Mouse (Mus musculus): ENCODE measurements around the gene Fgf2. TPM values are rescaled to one million over a fixed set of nuclear protein-coding genes. Genes with fewer than 3 reads are reported as not detected.

Gene Fgf2
- polyA plus RNA-seq, 2 experiments = 0.06 to 0.14 TPM

DNA sequence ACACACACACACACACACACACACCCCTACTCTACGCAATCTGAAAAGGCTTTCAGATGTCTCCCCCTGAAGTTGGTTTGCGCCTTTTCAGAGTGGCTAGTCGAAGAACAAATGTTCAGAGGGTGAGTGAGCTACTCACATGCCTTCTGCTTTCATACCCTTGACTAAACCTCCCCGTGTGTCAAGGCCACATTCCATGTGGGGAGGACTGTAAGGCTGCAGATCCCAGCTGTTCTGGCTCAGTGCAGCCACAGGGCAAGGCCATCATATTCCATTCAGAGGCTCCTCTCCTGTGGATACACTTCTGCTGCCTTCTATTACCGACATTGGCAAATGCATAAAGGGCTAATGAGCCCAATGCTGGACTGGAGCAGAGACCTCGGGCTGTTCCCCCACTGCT, 30.3 kb downstream of the Fgf2 start:
- Histone ChIP-seq H3K27ac (no peak overlapping the region), H3K9me3 (ENCODE audit: control insufficient read depth, low read length) (no peaks in the 10 kb centered on the region), H3K4me3 (ENCODE audit: insufficient read depth in 1 of 2, low read depth in 2 of 2, low read length in 2 of 2) (no peak overlapping the region), H3K9ac (replicated peaks) (no peak overlapping the region), H3K27me3 (ENCODE audit: control insufficient read depth, insufficient read depth, low read length) (no peaks in the 10 kb centered on the region), H3K4me1 (replicated peaks; ENCODE audit: control insufficient read depth in 2 of 2, insufficient read depth in 2 of 2, low read length in 1 of 2) (no peaks in the 10 kb centered on the region), H3K36me3 (replicated peaks; ENCODE audit: control insufficient read depth, insufficient read depth, low read depth) (no peaks in the 10 kb centered on the region), H3K4me2 (ENCODE audit: low read depth) (no peak overlapping the region)
- 69% methylated on average over 6 of the region's 6 CpGs for WGBS (ENCODE audit: insufficient replicate concordance)
- TF ChIP-seq CTCF (IDR thresholded peaks at IDR 0.05; ENCODE audit: low read depth) = no peak
- DNase-seq (ENCODE audit: low read depth in 3 of 3, low spot score in 3 of 3) (no peak), ATAC-seq (ENCODE audit: insufficient read depth) (no peak)

DNA sequence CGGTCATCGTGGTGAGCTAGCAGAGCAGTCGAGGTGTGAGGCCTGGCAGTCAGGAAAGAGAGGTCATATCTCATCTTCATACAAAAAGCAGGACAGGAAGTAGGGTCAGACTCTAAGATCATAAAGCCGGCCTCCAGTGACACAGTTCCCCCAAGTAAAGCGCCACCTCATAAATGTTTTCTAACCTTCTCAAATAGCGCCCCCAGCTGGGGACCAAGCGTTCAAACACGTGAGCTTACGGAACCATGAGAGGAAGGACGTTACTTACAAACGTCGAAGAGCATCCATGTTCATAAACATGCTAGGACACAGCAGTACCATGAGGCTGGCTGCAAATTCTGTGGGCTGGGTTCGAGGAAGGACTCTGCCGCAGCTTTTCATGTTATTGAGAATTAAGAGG, 31.1 kb downstream of the Fgf2 start:
- ATAC-seq (ENCODE audit: insufficient read depth) (no peak), DNase-seq (ENCODE audit: low read depth in 3 of 3, low spot score in 3 of 3) (peak in 1 of 3 experiments; percentile 28)
- Histone ChIP-seq H3K9ac (replicated peaks) (no peak overlapping the region), H3K27me3 (ENCODE audit: control insufficient read depth, insufficient read depth, low read length) (no peaks in the 10 kb centered on the region), H3K27ac (no peak overlapping the region), H3K4me2 (ENCODE audit: low read depth) (no peak overlapping the region), H3K4me1 (replicated peaks; ENCODE audit: control insufficient read depth in 2 of 2, insufficient read depth in 2 of 2, low read length in 1 of 2) (no peaks in the 10 kb centered on the region), H3K4me3 (ENCODE audit: insufficient read depth in 1 of 2, low read depth in 2 of 2, low read length in 2 of 2) (no peak overlapping the region), H3K36me3 (replicated peaks; ENCODE audit: control insufficient read depth, insufficient read depth, low read depth) (no peaks in the 10 kb centered on the region), H3K9me3 (ENCODE audit: control insufficient read depth, low read length) (no peaks in the 10 kb centered on the region)
- 59% methylated on average over 14 of the region's 14 CpGs for whole genome bisulfite sequencing (ENCODE audit: insufficient replicate concordance)
- TF ChIP-seq EP300 (IDR thresholded peaks at IDR 0.05; ENCODE audit: low read depth) = no peak
- peak; percentile 44 for TF ChIP-seq CTCF (IDR thresholded peaks at IDR 0.05; ENCODE audit: low read depth)

DNA sequence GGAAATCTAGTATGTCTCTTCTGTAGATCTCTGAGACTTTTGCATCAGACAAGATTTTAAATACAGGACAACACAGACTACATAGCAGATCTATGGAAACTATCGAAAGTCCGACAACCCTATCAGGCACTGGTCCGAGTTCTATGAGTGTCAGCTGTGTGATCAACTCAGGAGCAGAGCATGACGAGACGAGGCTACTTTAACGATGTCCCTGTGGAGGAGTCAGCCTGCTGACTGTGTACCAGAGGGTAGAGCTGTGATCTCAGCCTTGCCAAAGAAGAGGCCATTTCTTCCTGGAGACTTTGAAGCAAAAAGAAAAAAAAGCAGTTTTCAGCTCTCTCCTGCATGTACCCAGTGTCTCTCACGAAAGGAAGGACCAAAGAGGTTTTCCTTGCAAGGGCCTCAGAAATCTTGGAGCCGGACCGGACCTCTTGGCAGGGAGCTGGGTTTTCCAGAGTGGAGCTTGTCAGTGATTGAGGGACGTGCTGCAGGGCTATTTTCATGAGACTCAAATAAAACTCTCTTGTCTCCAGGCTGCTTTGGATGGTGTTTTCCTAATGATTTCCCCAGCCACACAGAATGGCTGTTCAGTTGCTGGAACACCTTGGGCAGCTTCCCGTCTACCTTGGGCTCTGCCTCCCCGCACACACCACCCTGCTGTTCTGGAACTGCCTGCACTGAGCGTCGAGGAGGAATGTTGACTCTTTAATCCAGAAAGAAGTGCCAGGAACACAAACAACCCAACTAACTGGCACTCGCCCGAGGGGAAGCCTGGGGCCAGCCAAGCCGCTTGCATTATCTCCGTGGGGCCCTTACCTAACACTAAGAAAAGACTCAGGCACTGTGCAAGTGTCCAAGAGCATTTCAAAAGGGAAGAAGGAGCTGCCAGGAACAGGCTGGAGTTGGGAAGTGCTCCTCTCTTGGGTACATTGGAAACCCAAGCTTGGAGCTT, 32.1 kb downstream of the Fgf2 start:
- H3K9me3 ChIP-seq (ENCODE audit: control insufficient read depth, low read length) = no peaks in the 10 kb centered on the region
- H3K9ac ChIP-seq (replicated peaks) = no peak overlapping the region
- no peak overlapping the region for H3K4me2 ChIP-seq (ENCODE audit: low read depth)
- ATAC-seq (ENCODE audit: insufficient read depth) (no peak), DNase-seq (ENCODE audit: low read depth in 3 of 3, low spot score in 3 of 3) (no peak)
- H3K36me3 ChIP-seq (replicated peaks; ENCODE audit: control insufficient read depth, insufficient read depth, low read depth) = no peaks in the 10 kb centered on the region
- TF ChIP-seq EP300 (IDR thresholded peaks at IDR 0.05; ENCODE audit: low read depth) = no peak
- no peak for TF ChIP-seq CTCF (IDR thresholded peaks at IDR 0.05; ENCODE audit: low read depth)
- H3K27ac ChIP-seq = no peak overlapping the region
- WGBS (ENCODE audit: insufficient replicate concordance) = 66% methylated on average over 18 of the region's 18 CpGs
- no peaks in the 10 kb centered on the region for H3K27me3 ChIP-seq (ENCODE audit: control insufficient read depth, insufficient read depth, low read length)
- H3K4me3 ChIP-seq (ENCODE audit: insufficient read depth in 1 of 2, low read depth in 2 of 2, low read length in 2 of 2) = no peak overlapping the region
- no peaks in the 10 kb centered on the region for H3K4me1 ChIP-seq (replicated peaks; ENCODE audit: control insufficient read depth in 2 of 2, insufficient read depth in 2 of 2, low read length in 1 of 2)

DNA sequence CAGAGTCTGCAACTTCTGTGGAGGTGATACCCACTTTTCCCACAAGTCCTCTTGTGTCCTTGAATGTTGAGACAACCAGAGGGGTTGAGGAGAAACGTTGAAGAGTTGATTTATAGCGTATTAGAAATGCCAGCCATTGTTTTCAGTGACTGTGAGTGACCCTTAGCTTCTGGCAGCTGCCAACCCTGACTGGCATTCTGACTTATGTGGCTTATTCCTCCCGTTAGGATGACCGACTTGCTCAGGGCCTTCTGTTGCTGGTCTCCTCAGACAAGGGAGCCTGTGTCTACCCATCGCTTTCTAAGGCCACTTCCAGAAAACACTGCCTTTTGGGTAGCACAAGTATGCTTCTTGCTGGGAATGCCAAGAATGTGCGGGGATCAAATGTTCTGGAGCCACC, 33.3 kb downstream of the Fgf2 start:
- H3K27me3 ChIP-seq (ENCODE audit: control insufficient read depth, insufficient read depth, low read length) = no peaks in the 10 kb centered on the region
- no peaks in the 10 kb centered on the region for H3K4me1 ChIP-seq (replicated peaks; ENCODE audit: control insufficient read depth in 2 of 2, insufficient read depth in 2 of 2, low read length in 1 of 2)
- H3K9ac ChIP-seq (replicated peaks) = no peak overlapping the region
- no peak for TF ChIP-seq CTCF (IDR thresholded peaks at IDR 0.05; ENCODE audit: low read depth)
- no peak for TF ChIP-seq EP300 (IDR thresholded peaks at IDR 0.05; ENCODE audit: low read depth)
- H3K4me2 ChIP-seq (ENCODE audit: low read depth) = no peak overlapping the region
- DNase-seq (ENCODE audit: low read depth in 3 of 3, low spot score in 3 of 3) (no peak), ATAC-seq (ENCODE audit: insufficient read depth) (no peak)
- 53% methylated on average over 6 of the region's 6 CpGs for whole genome bisulfite sequencing (ENCODE audit: insufficient replicate concordance)
- H3K36me3 ChIP-seq (replicated peaks; ENCODE audit: control insufficient read depth, insufficient read depth, low read depth) = no peaks in the 10 kb centered on the region
- H3K4me3 ChIP-seq (ENCODE audit: insufficient read depth in 1 of 2, low read depth in 2 of 2, low read length in 2 of 2) = no peak overlapping the region
- H3K27ac ChIP-seq = no peak overlapping the region
- H3K9me3 ChIP-seq (ENCODE audit: control insufficient read depth, low read length) = no peaks in the 10 kb centered on the region

DNA sequence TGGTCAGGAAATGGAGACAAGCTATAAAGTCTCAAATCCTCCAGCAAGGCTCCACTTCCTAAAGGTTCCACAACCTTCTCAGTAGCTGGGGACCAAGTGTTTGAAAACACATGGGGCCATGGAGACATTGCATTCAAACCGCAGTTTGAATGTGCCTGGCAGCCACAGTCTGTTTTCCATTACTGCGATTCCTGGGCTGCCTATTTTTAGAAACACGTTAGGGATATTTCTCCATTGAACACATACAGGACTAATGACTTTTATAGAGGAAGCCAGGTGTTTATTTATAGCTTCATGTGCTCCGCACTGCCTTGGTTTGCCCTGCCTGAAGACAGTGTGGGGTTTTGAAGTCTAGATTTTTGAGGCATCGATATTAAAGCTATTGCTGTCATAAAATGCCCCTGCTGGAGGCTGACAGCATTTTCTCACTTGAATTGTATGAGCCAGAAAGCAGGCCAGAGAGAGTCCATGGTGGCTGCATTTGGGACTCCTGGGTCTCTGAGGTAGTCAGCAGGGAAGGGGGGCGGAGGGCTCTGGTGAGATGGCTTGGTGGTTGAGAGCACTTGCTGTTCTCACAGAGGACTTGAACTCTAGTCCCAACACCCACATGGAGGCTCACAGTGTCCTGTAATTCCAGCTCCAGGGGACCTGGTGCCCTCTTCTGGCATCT, 35.1 kb downstream of the Fgf2 start:
- no peaks in the 10 kb centered on the region for H3K4me1 ChIP-seq (replicated peaks; ENCODE audit: control insufficient read depth in 2 of 2, insufficient read depth in 2 of 2, low read length in 1 of 2)
- H3K4me3 ChIP-seq (ENCODE audit: insufficient read depth in 1 of 2, low read depth in 2 of 2, low read length in 2 of 2) = no peak overlapping the region
- no peaks in the 10 kb centered on the region for H3K9me3 ChIP-seq (ENCODE audit: control insufficient read depth, low read length)
- no peak overlapping the region for H3K4me2 ChIP-seq (ENCODE audit: low read depth)
- no peak overlapping the region for H3K9ac ChIP-seq (replicated peaks)
- no peaks in the 10 kb centered on the region for H3K27me3 ChIP-seq (ENCODE audit: control insufficient read depth, insufficient read depth, low read length)
- no peak for TF ChIP-seq EP300 (IDR thresholded peaks at IDR 0.05; ENCODE audit: low read depth)
- TF ChIP-seq CTCF (IDR thresholded peaks at IDR 0.05; ENCODE audit: low read depth) = peak; percentile 9; the same call in 1 of the 2 replicates
- no peaks in the 10 kb centered on the region for H3K36me3 ChIP-seq (replicated peaks; ENCODE audit: control insufficient read depth, insufficient read depth, low read depth)
- DNase-seq (ENCODE audit: low read depth in 3 of 3, low spot score in 3 of 3) (no peak), ATAC-seq (ENCODE audit: insufficient read depth) (no peak)
- no peak overlapping the region for H3K27ac ChIP-seq
- 71% methylated on average over 6 of the region's 6 CpGs for WGBS (ENCODE audit: insufficient replicate concordance)
